Mouse (Mus musculus) heart, adult 2 months (tissue): ENCODE data around the gene Cacna1d.

Experiments
- CTCF ChIP-seq: fragments of 200-600 bp; IDR thresholded peaks from 2 replicates; pipeline ENCODE4 v1.8.1; 2022; ENCODE audit warnings: antibody characterized with exemption, mild to moderate bottlenecking, moderate library complexity
- POLR2A ChIP-seq: fragments of 200-500 bp; IDR thresholded peaks from 2 replicates; pipeline ENCODE4 v1.6.1; 2011; ENCODE audit warnings: mild to moderate bottlenecking, low read depth, low read length, control low read depth; ENCODE audit not compliant: insufficient read depth

DNA sequence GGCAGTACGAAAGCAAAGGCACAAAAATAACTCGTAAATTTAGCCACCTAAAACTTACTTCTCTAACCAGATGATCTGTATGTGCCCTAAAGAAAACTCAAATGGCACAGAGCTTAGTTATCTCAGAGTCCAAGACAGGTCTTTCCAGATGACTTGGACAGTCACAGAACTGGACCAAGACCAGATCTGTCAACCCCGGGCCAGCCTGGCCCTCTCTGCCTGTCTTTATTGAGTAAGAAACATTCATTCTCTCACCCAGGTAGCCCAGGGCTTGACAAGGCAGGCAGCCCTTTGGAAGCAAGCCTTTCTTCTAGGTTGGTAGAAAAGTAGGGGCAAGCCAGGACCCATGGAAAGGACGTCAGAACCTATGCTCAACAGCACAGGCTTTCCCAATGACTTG lies 243.6 kb downstream of the Cacna1d start:
- no peak for TF ChIP-seq CTCF
- TF ChIP-seq POLR2A = no peak
